Mouse (Mus musculus): ENCODE measurements around the gene Mycbpap. TPM values are rescaled to one million over a fixed set of nuclear protein-coding genes. Genes with fewer than 3 reads are reported as not detected.
A peak's percentile ranks its signal among the peaks of the same experiment; 100 is the strongest.

The Mycbpap gene
- total RNA-seq, 2 experiments from 2014 or later, result 3.2 to 3.8 TPM

- intact Hi-C loops (cut with DNase I), result no loop called here
- peak; percentile 79 to 94 for DNase-seq (ENCODE audit: low spot score in 2 of 2)
These were observed 52.9 kb downstream of the Mycbpap start for GRCm38 (mm10) chr11:94468582-94469064.

- intact Hi-C loops (cut with DNase I), result no loop called here
These were observed 55.1 kb downstream of the Mycbpap start for GRCm38 (mm10) chr11:94466333-94466855.

GRCm38 (mm10) chr11:94464170-94464569 is 57.4 kb downstream of the Mycbpap start:
- intact Hi-C loops (cut with DNase I), result no loop called here
- DNase-seq (ENCODE audit: low spot score in 2 of 2), result no peak

More at GRCm38 (mm10) chr11:94466333-94466855, 55.1 kb downstream of the Mycbpap start:
- peak in 1 of 2 experiments; percentile 76 for DNase-seq (ENCODE audit: low spot score in 2 of 2)

- intact Hi-C loops (cut with DNase I), result no loop called here
- no peak for DNase-seq (ENCODE audit: low spot score in 2 of 2)
These were observed 59.7 kb downstream of the Mycbpap start for GRCm38 (mm10) chr11:94461856-94462255.

- no peak for DNase-seq (ENCODE audit: low spot score in 2 of 2)
- intact Hi-C loops (cut with DNase I), result no loop called here
These were observed 64.5 kb downstream of the Mycbpap start for GRCm38 (mm10) chr11:94457001-94457400.

- intact Hi-C loops (cut with DNase I), result no loop called here
These were observed 65.2 kb downstream of the Mycbpap start for GRCm38 (mm10) chr11:94456347-94456746.

GRCm38 (mm10) chr11:94455161-94455820 is 66.3 kb downstream of the Mycbpap start:
- no peak for DNase-seq (ENCODE audit: low spot score in 2 of 2)
- intact Hi-C loops (cut with DNase I), result no loop called here

More at GRCm38 (mm10) chr11:94456347-94456746, 65.2 kb downstream of the Mycbpap start:
- DNase-seq (ENCODE audit: low spot score in 2 of 2), result no peak

GRCm38 (mm10) chr11:94454756-94455155 is 66.8 kb downstream of the Mycbpap start:
- no peak for DNase-seq (ENCODE audit: low spot score in 2 of 2)
- intact Hi-C loops (cut with DNase I), result no loop called here

Other genes starting within 250 kb of the Mycbpap start
- gene Gm21885, start 239.9 kb downstream of the Mycbpap start, total RNA-seq (2021), result not detected
- 100 to 1,000 TPM; 117 TPM for gene Luc7l3, start 199.8 kb downstream of the Mycbpap start, total RNA-seq (2021)
- 100 to 1,000 TPM; 106 to 108 TPM for gene Ankrd40, start 193.7 kb downstream of the Mycbpap start, total RNA-seq (2021)
- gene Abcc3, start 128.7 kb downstream of the Mycbpap start, total RNA-seq (2021), result 1 to 10 TPM; 1.6 to 2.3 TPM
- gene Cacna1g, start 47.5 kb downstream of the Mycbpap start, total RNA-seq (2021), result 100 to 1,000 TPM; 107 to 130 TPM
- gene Spata20, start 35.6 kb downstream of the Mycbpap start, total RNA-seq (2021), result under 1 TPM; 0.38 to 0.62 TPM
- gene Epn3, start 21.8 kb downstream of the Mycbpap start, total RNA-seq (2021), result 1 to 10 TPM in 1 of 2 experiments, under 1 TPM in 1; 0.95 to 1.3 TPM
- 10 to 100 TPM; 16.1 to 16.8 TPM for gene Rsad1, start 27.5 kb upstream of the Mycbpap start, total RNA-seq (2021)
- gene Chad, start 43.3 kb upstream of the Mycbpap start, total RNA-seq (2021), result under 1 TPM in 1 of 2 experiments, not detected in 1; 0.38 TPM
- gene Acsf2, start 80.1 kb upstream of the Mycbpap start, total RNA-seq (2021), result 10 to 100 TPM; 16.9 to 17.2 TPM
- 10 to 100 TPM; 83.8 to 84.9 TPM for gene Lrrc59, start 108.0 kb upstream of the Mycbpap start, total RNA-seq (2021)
- gene Mrpl27, start 132.0 kb upstream of the Mycbpap start, total RNA-seq (2021), result 10 to 100 TPM; 65.2 to 72.5 TPM
- gene Eme1, start 132.2 kb upstream of the Mycbpap start, total RNA-seq (2021), result under 1 TPM; 0.21 to 0.79 TPM
- 10 to 100 TPM; 23.1 to 25.8 TPM for gene Xylt2, start 155.8 kb upstream of the Mycbpap start, total RNA-seq (2021)
- not detected for gene Gm11541, start 182.8 kb upstream of the Mycbpap start, total RNA-seq (2021)
- under 1 TPM; 0.31 to 0.38 TPM for gene Cdc34b, start 220.0 kb upstream of the Mycbpap start, total RNA-seq (2021)

Measured in left cerebral cortex, postnatal 14 days (tissue).